Mouse (Mus musculus) erythroblast, embryonic 14.5 days (primary cell): Measurements from ENCODE around the gene Mymx. TPM values are rescaled to one million over a fixed set of nuclear protein-coding genes. Genes with fewer than 3 reads are reported as not detected.

Experiments used
- H3K27me3 ChIP-seq: 2 replicates; pipeline ENCODE4 v1.6.1; 2012; ENCODE audit warnings: inconsistent platforms; ENCODE audit not compliant: control insufficient read depth
- H3K36me3 ChIP-seq: 2 replicates; pipeline ENCODE4 v1.6.1; 2012; ENCODE audit warnings: mild to moderate bottlenecking, inconsistent platforms; ENCODE audit not compliant: control insufficient read depth
- H3K4me1 ChIP-seq: 2 replicates; pipeline ENCODE4 v1.6.1; 2012; ENCODE audit warnings: inconsistent platforms; ENCODE audit not compliant: control insufficient read depth
- H3K4me3 ChIP-seq: replicated peaks from 2 replicates; pipeline ENCODE3; 2012; ENCODE audit warnings: moderate library complexity, mild to moderate bottlenecking, inconsistent platforms
- H3K9me3 ChIP-seq: 2 replicates; pipeline ENCODE4 v1.6.1; 2012; ENCODE audit warnings: low read length, inconsistent platforms, mixed read lengths; ENCODE audit not compliant: control insufficient read depth
- GATA1 ChIP-seq: IDR thresholded peaks from 2 replicates; pipeline ENCODE4 v1.6.1; 2012; ENCODE audit warnings: low read length, inconsistent platforms, mixed read lengths
- TAL1 ChIP-seq: IDR thresholded peaks from 3 replicates; pipeline ENCODE4 v1.6.1; 2012; ENCODE audit warnings: low read length, inconsistent platforms, mixed read lengths
- polyA plus RNA-seq: library from polyadenylated mRNA; stranded (reverse); fragments of >175 nt; gene quantifications from 2 replicates; pipeline ENCODE4 v1.2.3, GENCODE M21; 2012

The Mymx gene
- 0.44 TPM in 1 of 2 replicates, not detected in the other for polyA plus RNA-seq

DNA sequence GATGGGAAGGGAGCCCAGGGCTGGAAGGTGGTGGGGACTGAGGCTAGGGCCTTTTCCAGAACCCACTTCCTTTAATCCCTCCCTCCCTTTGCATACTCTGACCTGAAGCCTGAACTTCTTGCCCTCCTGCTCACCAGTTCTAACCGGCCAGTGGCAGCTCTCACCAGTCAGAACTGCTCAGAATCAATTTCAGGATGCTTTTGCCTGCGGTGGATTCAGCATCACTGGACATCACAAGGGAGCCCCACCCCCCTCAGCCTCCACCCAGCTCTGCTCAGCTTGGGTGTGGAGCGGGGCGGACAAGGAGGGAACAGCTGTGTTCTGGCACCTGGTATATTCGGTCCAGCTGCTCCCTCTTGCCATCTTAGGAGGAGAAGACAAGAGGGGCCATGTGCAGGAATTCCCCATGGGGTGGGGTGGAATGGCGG lies at the start of gene Mymx:
Mymx (minus strand) TSS at position 226 of the 428 bp plus-strand sequence.
- Histone ChIP-seq H3K36me3 (no peaks in the 10 kb centered on the region), H3K4me3 (peak within 1 kb of the TSS; percentile 64), H3K4me1 (peaks cover 70% of the 10 kb centered on the region), H3K27me3 (no peaks in the 10 kb centered on the region; the same call in 1 of the 2 replicates), H3K9me3 (no peaks in the 10 kb centered on the region)
- TF ChIP-seq TAL1 = no peak

DNA sequence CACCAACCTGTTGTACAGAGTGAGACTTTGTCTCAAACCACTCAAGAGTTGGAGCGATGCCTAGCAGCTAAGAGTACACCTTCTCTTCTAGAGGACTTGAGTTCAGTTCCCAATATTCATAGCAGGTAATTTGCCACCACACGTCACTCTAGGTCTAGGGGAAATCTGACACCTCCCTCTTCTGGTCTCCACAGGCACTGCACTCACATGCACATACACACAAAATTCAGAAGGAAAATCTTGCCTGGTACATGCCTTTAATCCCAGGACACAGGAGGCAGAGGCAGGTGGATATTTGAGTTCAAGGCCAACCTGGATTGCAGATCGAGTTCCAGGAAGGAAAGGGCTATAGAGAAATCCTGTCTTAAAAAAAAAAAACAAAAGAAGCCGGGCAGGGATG lies 42.3 kb upstream of the Mymx start:
- peaks cover 3% of the 10 kb centered on the region for H3K27me3 ChIP-seq
- peaks cover 3% of the 10 kb centered on the region for H3K4me1 ChIP-seq
- TF ChIP-seq GATA1 (no peak), TAL1 (no peak)
- H3K36me3 ChIP-seq = no peaks in the 10 kb centered on the region
- peaks cover 5% of the 10 kb centered on the region for H3K9me3 ChIP-seq
- no peak overlapping the region for H3K4me3 ChIP-seq

DNA sequence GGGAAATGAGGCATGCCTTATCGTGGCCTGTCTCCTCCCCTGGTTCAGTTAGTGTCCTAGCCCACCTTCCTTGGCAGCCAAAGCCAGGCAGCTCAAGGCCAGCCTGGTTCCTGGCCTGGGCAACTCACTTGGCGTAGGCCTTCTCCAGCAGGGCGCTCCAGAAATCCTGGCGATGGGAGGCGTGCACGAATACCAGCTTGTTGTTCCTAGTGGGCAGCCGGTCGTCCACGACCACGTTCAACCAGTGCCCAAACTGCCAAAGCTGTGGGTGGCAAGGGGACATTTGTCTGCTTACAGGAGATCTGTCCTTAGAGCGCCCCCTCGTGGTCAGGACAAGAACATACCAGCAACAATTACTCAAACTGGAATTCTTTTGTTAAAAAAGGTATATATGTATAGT lies 40.8 kb upstream of the Mymx start:
- no peak for TF ChIP-seq TAL1
- no peak for TF ChIP-seq GATA1
- Histone ChIP-seq H3K4me3 (no peak overlapping the region), H3K9me3 (peaks cover 5% of the 10 kb centered on the region), H3K27me3 (peaks cover 6% of the 10 kb centered on the region), H3K36me3 (no peaks in the 10 kb centered on the region), H3K4me1 (peaks cover 3% of the 10 kb centered on the region)

DNA sequence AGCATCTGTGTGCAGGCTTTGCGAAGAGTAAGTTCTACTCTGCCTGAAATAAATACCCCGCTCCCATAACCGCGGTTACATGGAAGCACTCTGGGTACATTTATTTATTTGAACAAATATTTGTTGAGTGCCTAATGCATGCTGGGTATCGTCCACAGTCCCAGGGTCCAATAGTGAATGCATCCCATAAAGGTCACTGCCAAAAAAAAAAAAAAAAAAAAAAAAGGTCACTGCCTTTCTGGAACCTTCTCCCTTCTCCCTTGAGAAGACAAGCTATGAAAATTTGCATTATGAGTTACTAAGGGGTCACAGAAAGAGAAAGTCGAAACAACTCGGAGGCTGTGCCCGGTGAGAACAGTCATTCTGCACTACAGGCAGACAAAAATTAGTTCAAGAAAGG lies 40.1 kb upstream of the Mymx start:
- TF ChIP-seq GATA1 (no peak), TAL1 (no peak)
- Histone ChIP-seq H3K9me3 (peaks cover 5% of the 10 kb centered on the region), H3K36me3 (no peaks in the 10 kb centered on the region), H3K4me3 (no peak overlapping the region), H3K4me1 (peaks cover 3% of the 10 kb centered on the region), H3K27me3 (peaks cover 6% of the 10 kb centered on the region)

DNA sequence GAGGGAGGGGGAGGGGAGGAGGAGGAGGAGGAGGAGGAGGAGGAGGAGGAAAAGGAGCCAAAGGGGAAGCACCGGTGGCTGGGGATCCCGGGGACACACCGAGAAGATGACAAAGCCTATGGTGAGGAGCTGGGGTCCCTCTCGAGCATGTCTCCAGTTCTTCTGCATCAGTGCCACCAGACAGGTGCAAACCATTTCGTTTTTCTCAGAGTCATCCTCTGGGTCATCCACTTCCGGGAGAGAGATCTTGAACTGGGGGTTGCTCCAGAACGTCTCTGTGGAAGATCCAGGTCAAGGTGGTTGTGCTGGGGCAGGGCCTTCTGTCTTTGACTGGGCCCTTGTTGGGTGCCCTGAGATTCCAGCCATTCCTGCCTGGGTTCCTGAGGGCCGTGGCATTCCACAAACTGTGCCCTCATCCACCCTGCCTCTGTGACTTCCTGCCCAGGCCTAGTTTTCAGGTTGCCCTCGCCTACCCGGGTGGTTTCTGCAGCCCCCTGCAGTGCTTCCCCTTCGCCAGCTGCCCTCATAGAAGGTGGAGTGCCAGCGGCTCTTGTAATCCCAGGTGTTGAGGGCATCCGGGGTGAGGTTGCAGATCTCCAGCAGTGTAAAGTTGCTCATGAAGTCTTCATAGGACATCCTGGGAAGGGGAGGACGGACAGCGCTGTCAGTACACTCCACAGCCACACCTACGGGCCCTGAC lies 36.8 kb upstream of the Mymx start:
- Histone ChIP-seq H3K36me3 (no peaks in the 10 kb centered on the region), H3K27me3 (peaks cover 6% of the 10 kb centered on the region), H3K4me1 (peaks cover 3% of the 10 kb centered on the region), H3K9me3 (no peaks in the 10 kb centered on the region; the same call in 1 of the 2 replicates), H3K4me3 (no peak overlapping the region)
- TF ChIP-seq GATA1 = no peak
- no peak for TF ChIP-seq TAL1

DNA sequence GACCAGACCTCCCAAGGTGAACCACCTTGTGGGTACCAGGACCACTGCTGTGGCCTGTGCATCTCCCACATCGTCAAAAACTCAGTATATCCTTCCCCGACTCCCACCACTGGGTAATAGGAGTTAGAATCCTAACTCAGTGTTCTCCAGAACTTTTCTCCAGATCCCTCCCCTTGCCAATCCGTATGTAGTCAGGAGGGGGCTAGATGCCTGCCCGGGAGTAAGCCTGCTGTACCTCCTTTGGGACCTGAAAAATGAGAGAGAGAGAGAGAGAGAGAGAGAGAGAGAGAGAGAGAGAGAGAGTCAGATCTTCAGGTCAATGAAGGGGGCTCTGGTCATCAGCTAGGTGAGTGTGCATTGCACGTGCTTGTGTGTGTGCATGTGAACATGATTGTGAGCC lies 32.1 kb upstream of the Mymx start:
- H3K9me3 ChIP-seq = no peaks in the 10 kb centered on the region
- H3K27me3 ChIP-seq = peaks cover 30% of the 10 kb centered on the region
- TF ChIP-seq GATA1 (no peak), TAL1 (no peak)
- no peak overlapping the region for H3K4me3 ChIP-seq
- peaks cover 23% of the 10 kb centered on the region for H3K4me1 ChIP-seq
- H3K36me3 ChIP-seq = no peaks in the 10 kb centered on the region

DNA sequence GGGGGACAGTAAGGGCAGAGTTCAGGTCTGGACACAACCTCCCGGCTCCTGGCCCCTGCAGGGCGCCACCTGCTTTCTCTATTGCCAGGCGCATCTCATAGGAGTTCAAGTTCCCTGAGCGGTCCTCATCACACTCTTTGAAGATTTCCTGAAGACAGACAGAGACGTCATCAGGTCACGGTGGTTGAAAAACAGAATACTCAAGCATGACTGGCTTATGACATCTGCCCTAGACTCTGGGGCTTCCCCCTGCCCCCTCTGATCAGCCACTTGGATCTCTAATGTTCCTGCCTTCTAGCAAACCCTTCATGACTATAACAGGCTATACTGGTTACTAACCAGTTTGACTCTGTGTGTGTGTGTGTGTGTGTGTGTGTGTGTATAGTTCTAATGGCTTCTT lies 30.0 kb upstream of the Mymx start:
- Histone ChIP-seq H3K36me3 (no peaks in the 10 kb centered on the region), H3K27me3 (peaks cover 41% of the 10 kb centered on the region), H3K4me3 (no peak overlapping the region), H3K9me3 (no peaks in the 10 kb centered on the region), H3K4me1 (peaks cover 34% of the 10 kb centered on the region)
- TF ChIP-seq GATA1 = no peak
- no peak for TF ChIP-seq TAL1

DNA sequence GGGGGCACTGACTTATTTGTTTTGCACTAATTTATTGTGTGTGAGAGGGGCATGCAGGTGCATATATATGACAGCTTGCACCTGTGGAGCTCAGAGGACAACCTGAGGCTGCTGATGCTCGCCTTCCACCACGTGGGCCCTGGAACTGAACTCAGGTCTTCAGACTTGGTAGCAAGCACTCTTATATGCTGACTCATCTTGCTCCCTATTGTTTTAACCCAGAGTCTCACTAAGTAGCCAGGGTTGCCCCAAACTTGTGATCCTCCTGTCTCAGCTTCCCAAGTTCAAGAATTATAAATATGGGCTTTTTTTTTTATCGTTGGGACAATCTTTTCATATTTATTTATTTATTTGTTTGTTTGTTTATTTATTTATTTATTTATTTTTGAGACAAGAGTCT lies 29.1 kb upstream of the Mymx start:
- no peak for TF ChIP-seq TAL1
- no peak for TF ChIP-seq GATA1
- H3K9me3 ChIP-seq = no peaks in the 10 kb centered on the region
- H3K27me3 ChIP-seq = peaks cover 41% of the 10 kb centered on the region
- no peak overlapping the region for H3K4me3 ChIP-seq
- H3K36me3 ChIP-seq = no peaks in the 10 kb centered on the region
- H3K4me1 ChIP-seq = peaks cover 40% of the 10 kb centered on the region

DNA sequence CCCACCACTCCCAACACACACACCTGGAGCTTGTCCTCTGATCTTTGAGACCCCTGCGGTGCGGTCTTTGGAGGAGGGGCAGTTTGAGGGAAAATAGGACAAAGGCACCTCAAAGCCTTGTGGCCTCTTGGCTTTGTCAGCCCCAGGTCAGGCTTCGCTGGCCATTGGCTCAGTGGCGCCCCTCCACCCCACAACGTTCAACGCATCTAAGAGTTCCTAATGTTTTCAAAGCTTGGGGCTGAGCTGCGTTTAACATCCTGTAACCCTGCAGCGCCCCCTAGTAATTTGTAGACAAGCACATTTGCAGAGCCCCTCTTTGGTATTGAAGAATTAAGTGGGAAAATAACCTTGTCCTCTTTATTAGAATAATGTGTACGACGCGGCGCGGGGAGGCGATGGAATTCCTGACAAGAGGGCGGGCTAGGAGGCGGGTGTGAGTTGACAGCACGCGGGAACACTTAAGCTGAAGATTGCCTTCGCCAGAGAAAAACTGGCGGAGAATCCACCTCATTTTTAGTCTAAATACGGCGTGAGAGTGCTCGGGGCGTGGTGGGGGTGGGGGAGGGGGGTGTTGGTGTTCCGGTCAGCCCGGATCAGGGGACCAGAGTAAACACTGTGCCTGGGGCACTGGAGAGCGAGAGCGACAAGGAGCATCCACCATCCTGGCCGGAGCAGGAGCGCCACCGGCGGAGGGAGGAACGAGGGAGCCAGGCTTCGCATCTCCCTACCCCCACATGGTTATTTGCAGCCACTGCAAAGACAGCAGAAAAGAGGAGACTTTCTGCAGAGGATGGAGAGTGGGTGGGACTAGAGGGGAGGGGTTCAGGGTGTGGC lies 28.2 kb upstream of the Mymx start:
- Histone ChIP-seq H3K4me1 (peaks cover 40% of the 10 kb centered on the region), H3K36me3 (no peaks in the 10 kb centered on the region), H3K9me3 (no peaks in the 10 kb centered on the region), H3K4me3 (peak overlapping the region; percentile 50), H3K27me3 (peaks cover 41% of the 10 kb centered on the region)
- TF ChIP-seq GATA1 = no peak
- no peak for TF ChIP-seq TAL1
